Mouse (Mus musculus): ENCODE results near the gene Mis18a. TPM values are rescaled to one million over a fixed set of nuclear protein-coding genes. Genes with fewer than 3 reads are reported as not detected.

The Mis18a gene
- total RNA-seq, 2 experiments from 2014 or later: 49.4 to 76.3 TPM

Other genes with a start within 250 kb of the Mis18a start
- gene Mrap, start 10.8 kb upstream of the Mis18a start, total RNA-seq (2015): 0.22 TPM in 1 of 2 replicates, not detected in the other
- gene Mrap, start 10.8 kb upstream of the Mis18a start, total RNA-seq (2017): not detected in 2 replicates
- gene Urb1, start 83.0 kb upstream of the Mis18a start, total RNA-seq (2015): 8.1 and 8.9 TPM in 2 replicates
- 7.7 and 9.1 TPM in 2 replicates for gene Urb1, start 83.0 kb upstream of the Mis18a start, total RNA-seq (2017)
- gene Eva1c, start 99.3 kb upstream of the Mis18a start, total RNA-seq (2015): not detected in 2 replicates
- gene Eva1c, start 99.3 kb upstream of the Mis18a start, total RNA-seq (2017): not detected in 2 replicates
- gene Cfap298, start 207.7 kb upstream of the Mis18a start, total RNA-seq (2015): 40.2 and 45.4 TPM in 2 replicates
- gene Cfap298, start 207.7 kb upstream of the Mis18a start, total RNA-seq (2017): 70.1 and 77.7 TPM in 2 replicates

Data from megakaryocyte progenitor cell, adult 5-6 weeks (primary cell).